Mouse (Mus musculus): ENCODE results near the gene Shank2. TPM values are rescaled to one million over a fixed set of nuclear protein-coding genes. Genes with fewer than 3 reads are reported as not detected.

The Shank2 gene
- polyA plus RNA-seq, 1 experiment from 2014 or later, result 1.0 TPM

DNA sequence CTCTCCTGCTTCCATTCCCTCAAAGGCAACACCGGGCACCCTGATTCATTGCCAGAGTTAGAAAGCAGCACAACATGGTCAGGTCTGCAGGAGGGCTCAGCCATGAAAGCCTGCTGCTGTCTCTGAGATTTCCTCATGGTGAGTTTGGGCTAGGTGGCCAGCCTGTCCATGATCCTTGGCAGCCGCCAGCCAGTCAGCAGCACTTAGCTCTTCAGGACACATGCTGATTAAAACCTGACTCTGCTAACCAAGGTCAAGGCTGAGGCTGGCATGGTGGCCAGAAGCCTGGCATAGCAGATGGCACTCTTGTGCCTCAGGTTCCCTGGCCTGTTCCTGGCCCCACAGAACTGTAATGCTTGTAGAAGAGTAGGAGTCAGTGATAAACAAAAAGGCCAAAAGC is 269.3 kb downstream of the Shank2 start:
- Histone ChIP-seq H3K27ac (ENCODE audit: low read depth, low read length) (no peak overlapping the region), H3K9me3 (ENCODE audit: control insufficient read depth, low read length) (no peaks in the 10 kb centered on the region), H3K36me3 (ENCODE audit: control insufficient read depth, insufficient read depth, low read length) (no peaks in the 10 kb centered on the region), H3K4me3 (ENCODE audit: low read depth, low read length) (no peak overlapping the region), H3K4me2 (no peak overlapping the region), H3K27me3 (replicated peaks; ENCODE audit: control insufficient read depth, insufficient read depth, low read length) (no peaks in the 10 kb centered on the region), H3K4me1 (replicated peaks; ENCODE audit: control insufficient read depth, insufficient read depth, low read length) (no peaks in the 10 kb centered on the region), H3K9ac (ENCODE audit: low read depth, low read length) (no peak overlapping the region)
- DNase-seq (ENCODE audit: low spot score) (no peak), ATAC-seq (replicated peaks; ENCODE audit: low FRiP score) (no peak)
- 82% methylated on average over 2 of the region's 2 CpGs for WGBS

DNA sequence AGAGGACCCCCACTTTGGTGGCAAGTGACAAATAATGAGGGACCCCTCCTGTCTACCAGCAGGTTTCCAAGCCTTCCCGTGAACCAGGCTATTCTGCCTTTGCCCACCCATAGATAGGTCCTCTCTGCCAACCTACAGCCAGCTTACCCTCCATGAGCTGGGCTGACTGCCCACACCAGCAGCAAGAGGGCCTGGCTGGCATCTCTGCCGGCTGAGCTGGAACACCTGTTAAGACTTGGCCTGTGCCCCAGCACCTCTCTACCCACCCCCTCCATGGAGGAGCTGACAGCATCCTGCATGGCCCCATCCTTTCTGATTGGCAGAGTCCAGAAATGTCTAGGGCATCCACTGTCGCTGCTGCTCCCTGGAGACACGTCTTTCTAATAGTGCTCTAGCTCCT is 277.0 kb downstream of the Shank2 start:
- Histone ChIP-seq H3K4me3 (ENCODE audit: low read depth, low read length) (no peak overlapping the region), H3K9me3 (ENCODE audit: control insufficient read depth, low read length) (no peaks in the 10 kb centered on the region), H3K27me3 (replicated peaks; ENCODE audit: control insufficient read depth, insufficient read depth, low read length) (peaks cover 13% of the 10 kb centered on the region), H3K9ac (ENCODE audit: low read depth, low read length) (no peak overlapping the region), H3K36me3 (ENCODE audit: control insufficient read depth, insufficient read depth, low read length) (no peaks in the 10 kb centered on the region), H3K4me1 (replicated peaks; ENCODE audit: control insufficient read depth, insufficient read depth, low read length) (no peaks in the 10 kb centered on the region), H3K4me2 (no peak overlapping the region), H3K27ac (ENCODE audit: low read depth, low read length) (no peak overlapping the region)
- 71% methylated on average over 4 of the region's 4 CpGs for WGBS
- DNase-seq (ENCODE audit: low spot score), result no peak
- no peak for ATAC-seq (replicated peaks; ENCODE audit: low FRiP score)

DNA sequence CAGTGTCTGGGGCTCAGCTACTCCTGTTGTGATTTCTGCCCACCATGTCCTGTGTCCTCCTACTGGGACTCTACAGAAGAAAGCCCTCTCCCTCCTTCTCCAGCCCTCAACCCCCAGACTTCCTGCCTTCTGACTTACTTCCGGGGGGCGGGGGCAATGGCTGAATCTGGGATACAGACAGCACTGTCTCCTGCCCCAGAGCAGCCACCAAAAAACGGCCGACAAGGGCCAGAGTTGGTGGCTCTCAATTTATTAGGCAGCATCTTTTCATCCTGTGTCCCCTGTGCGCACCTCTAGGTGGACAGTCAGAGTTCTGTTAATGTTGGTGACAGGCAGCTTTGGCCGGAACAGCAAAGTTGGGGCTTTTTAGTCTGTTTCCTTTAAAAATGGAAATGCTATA is 282.0 kb downstream of the Shank2 start:
- Histone ChIP-seq H3K9me3 (ENCODE audit: control insufficient read depth, low read length) (no peaks in the 10 kb centered on the region), H3K36me3 (ENCODE audit: control insufficient read depth, insufficient read depth, low read length) (no peaks in the 10 kb centered on the region), H3K4me2 (peak overlapping the region; percentile 59), H3K4me3 (ENCODE audit: low read depth, low read length) (peak overlapping the region; percentile 39), H3K27me3 (replicated peaks; ENCODE audit: control insufficient read depth, insufficient read depth, low read length) (peaks cover 36% of the 10 kb centered on the region), H3K4me1 (replicated peaks; ENCODE audit: control insufficient read depth, insufficient read depth, low read length) (no peaks in the 10 kb centered on the region), H3K9ac (ENCODE audit: low read depth, low read length) (peak overlapping the region; percentile 50; the same call in 1 of the 2 replicates), H3K27ac (ENCODE audit: low read depth, low read length) (no peak overlapping the region)
- ATAC-seq (replicated peaks; ENCODE audit: low FRiP score) (no peak), DNase-seq (ENCODE audit: low spot score) (peak; percentile 37)
- WGBS, result 14% methylated on average over 6 of the region's 6 CpGs

DNA sequence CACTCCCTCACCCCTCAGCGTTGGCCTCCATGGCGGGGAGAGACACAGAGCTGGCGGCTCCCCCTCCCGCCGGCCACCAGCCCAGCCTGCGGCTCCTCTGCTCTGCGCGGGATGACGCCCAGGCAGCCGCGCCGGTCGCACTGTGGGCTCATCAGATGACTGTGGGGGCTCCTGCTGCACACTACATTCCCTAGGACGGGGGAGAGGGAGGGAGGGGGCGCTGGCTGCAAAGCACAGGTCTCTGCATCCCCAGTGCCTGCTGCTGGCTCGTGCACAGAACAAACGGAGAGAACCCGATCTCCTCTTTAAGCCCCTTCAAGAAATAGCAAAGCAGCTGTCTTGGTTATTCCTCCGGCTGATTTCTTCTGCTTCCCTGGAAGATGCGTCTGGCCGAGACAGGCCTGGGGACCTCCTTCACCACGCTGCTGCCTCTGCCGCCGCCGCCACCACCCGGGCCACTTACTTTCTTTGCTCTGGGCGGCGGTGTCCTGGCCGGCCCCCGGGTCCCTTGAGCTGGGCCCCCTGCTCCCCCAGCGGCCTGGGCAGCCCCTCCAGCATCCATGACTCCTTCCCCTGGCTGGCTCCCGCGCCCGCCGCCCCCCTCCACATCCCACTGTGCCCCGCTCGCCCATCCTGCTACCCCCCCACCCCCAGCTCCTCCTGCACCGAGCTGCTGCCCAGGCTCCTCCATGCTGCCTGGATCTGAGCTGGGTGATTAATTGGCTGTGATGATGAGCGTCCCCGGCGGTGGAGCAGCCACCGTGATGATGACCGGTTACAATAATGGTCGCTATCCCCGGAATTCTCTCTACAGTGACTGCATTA is 282.7 kb downstream of the Shank2 start:
- DNase-seq (ENCODE audit: low spot score), result peak; percentile 32
- Histone ChIP-seq H3K4me1 (replicated peaks; ENCODE audit: control insufficient read depth, insufficient read depth, low read length) (no peaks in the 10 kb centered on the region), H3K4me2 (peak overlapping the region; percentile 59), H3K27ac (ENCODE audit: low read depth, low read length) (no peak overlapping the region), H3K36me3 (ENCODE audit: control insufficient read depth, insufficient read depth, low read length) (no peaks in the 10 kb centered on the region), H3K9me3 (ENCODE audit: control insufficient read depth, low read length) (no peaks in the 10 kb centered on the region), H3K9ac (ENCODE audit: low read depth, low read length) (peak overlapping the region; percentile 50), H3K4me3 (ENCODE audit: low read depth, low read length) (peak overlapping the region; percentile 39), H3K27me3 (replicated peaks; ENCODE audit: control insufficient read depth, insufficient read depth, low read length) (peaks cover 36% of the 10 kb centered on the region)
- WGBS, result 5% methylated on average over 44 of the region's 45 CpGs
- ATAC-seq (replicated peaks; ENCODE audit: low FRiP score), result no peak

DNA sequence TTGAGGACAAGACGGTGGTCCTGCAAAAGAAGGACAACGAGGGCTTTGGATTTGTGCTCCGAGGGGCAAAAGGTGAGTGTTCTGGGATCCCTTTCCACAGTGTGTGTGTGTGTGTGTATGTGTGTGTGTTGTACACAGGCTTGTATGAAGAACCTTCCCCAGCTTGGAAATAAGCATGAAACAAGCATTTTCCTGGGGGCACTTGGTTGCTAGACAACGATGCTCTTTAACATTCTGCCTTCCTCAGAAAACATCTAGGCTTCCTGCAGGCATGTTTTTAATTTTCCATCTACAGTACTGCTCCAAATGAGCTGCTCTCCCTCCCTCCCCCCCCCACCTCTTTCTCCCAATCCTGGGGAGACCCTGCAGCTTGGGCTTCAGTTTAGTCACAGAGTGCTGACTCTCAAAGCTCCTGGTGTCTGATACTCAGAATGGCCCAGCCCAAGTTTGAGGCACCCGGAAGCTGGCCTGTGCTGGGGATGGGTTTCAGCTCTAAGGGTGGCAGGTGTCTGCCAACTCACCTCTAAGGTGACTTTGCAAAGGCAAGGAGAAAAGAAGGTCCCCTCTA is 283.4 kb downstream of the Shank2 start:
- DNase-seq (ENCODE audit: low spot score) (no peak), ATAC-seq (replicated peaks; ENCODE audit: low FRiP score) (no peak)
- H3K27ac ChIP-seq (ENCODE audit: low read depth, low read length), result no peak overlapping the region
- no peaks in the 10 kb centered on the region for H3K9me3 ChIP-seq (ENCODE audit: control insufficient read depth, low read length)
- peak overlapping the region; percentile 39 for H3K4me3 ChIP-seq (ENCODE audit: low read depth, low read length)
- peaks cover 36% of the 10 kb centered on the region for H3K27me3 ChIP-seq (replicated peaks; ENCODE audit: control insufficient read depth, insufficient read depth, low read length)
- H3K4me2 ChIP-seq, result peak overlapping the region; percentile 59
- no peak overlapping the region for H3K9ac ChIP-seq (ENCODE audit: low read depth, low read length)
- H3K4me1 ChIP-seq (replicated peaks; ENCODE audit: control insufficient read depth, insufficient read depth, low read length), result no peaks in the 10 kb centered on the region
- no peaks in the 10 kb centered on the region for H3K36me3 ChIP-seq (ENCODE audit: control insufficient read depth, insufficient read depth, low read length)
- 36% methylated on average over 5 of the region's 5 CpGs for WGBS

DNA sequence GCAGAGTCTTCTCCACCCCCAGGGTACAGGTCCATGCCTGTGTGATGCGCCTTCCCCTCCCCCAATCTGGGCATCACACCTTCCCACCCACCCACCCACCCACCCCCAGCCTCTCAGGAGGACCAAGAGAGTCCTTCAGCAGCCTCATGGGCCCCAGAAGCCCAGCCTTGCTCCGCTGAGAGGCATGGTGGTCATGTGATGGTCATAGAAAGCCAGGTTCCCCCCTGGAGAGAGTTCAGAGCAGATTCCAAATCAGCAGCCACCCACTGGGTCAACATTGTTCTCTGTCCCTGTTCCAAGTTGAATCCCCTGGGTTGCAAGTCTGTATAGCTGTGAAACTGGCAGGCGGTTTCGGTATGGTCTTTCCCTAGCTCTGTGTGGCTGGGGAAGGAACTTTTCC is 284.2 kb downstream of the Shank2 start:
- no peak overlapping the region for H3K27ac ChIP-seq (ENCODE audit: low read depth, low read length)
- H3K9me3 ChIP-seq (ENCODE audit: control insufficient read depth, low read length), result no peaks in the 10 kb centered on the region
- DNase-seq (ENCODE audit: low spot score) (no peak), ATAC-seq (replicated peaks; ENCODE audit: low FRiP score) (no peak)
- H3K9ac ChIP-seq (ENCODE audit: low read depth, low read length), result no peak overlapping the region
- no peaks in the 10 kb centered on the region for H3K4me1 ChIP-seq (replicated peaks; ENCODE audit: control insufficient read depth, insufficient read depth, low read length)
- no peaks in the 10 kb centered on the region for H3K36me3 ChIP-seq (ENCODE audit: control insufficient read depth, insufficient read depth, low read length)
- WGBS, result 85% methylated on average over 4 of the region's 4 CpGs
- H3K4me3 ChIP-seq (ENCODE audit: low read depth, low read length), result no peak overlapping the region
- no peak overlapping the region for H3K4me2 ChIP-seq
- H3K27me3 ChIP-seq (replicated peaks; ENCODE audit: control insufficient read depth, insufficient read depth, low read length), result peaks cover 36% of the 10 kb centered on the region

DNA sequence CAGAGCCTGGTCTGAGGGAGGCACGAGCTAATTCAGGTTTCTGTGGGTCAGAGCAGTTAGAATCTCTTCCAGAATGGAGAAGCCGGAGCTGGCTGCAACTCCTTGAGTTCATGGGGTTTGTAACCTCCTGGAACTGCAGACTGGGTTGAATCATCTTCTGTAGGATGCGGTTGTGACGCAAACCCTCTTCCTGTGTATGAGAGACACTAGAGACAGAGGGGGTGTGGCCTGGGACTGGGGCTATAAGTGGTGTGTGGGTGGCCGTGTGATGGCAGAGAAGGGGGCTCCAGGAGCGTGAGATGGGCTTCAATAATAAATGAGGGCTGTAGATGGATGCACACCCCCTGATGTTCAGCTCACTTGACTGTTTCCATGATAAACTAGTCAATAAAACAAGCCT is 286.3 kb downstream of the Shank2 start:
- WGBS, result 68% methylated on average over 6 of the region's 6 CpGs

DNA sequence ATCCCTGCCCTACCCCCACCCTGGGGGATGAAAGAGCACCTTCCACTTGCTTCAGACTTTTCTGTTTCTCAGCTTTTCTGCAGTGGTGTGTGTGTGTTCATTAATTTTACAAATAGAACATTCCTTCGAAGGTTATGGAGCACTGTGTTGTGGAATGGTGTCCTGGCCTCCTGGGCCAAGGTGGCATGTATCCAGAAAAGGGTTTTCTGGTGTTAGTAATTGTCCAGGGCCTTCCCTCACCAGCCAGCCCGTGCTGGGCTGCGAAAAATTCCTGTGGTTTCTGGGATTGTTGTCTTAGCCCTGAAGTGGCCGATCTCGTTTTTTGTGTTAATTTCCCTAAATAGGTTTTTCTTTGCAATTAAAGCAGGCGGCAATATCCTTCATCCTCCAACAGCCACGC is 289.8 kb downstream of the Shank2 start:
- Histone ChIP-seq H3K36me3 (ENCODE audit: control insufficient read depth, insufficient read depth, low read length) (no peaks in the 10 kb centered on the region), H3K4me2 (no peak overlapping the region), H3K9me3 (ENCODE audit: control insufficient read depth, low read length) (no peaks in the 10 kb centered on the region), H3K4me1 (replicated peaks; ENCODE audit: control insufficient read depth, insufficient read depth, low read length) (no peaks in the 10 kb centered on the region), H3K4me3 (ENCODE audit: low read depth, low read length) (no peak overlapping the region), H3K9ac (ENCODE audit: low read depth, low read length) (no peak overlapping the region), H3K27me3 (replicated peaks; ENCODE audit: control insufficient read depth, insufficient read depth, low read length) (0 out of 2 replicates have a peak, but pooled peaks cover 3% of the 10 kb centered on the region), H3K27ac (ENCODE audit: low read depth, low read length) (no peak overlapping the region)
- 61% methylated on average over 7 of the region's 7 CpGs for WGBS
- DNase-seq (ENCODE audit: low spot score), result no peak
- no peak for ATAC-seq (replicated peaks; ENCODE audit: low FRiP score)

More for the DNA sequence above, 286.3 kb downstream of the Shank2 start:
- DNase-seq (ENCODE audit: low spot score) (no peak), ATAC-seq (replicated peaks; ENCODE audit: low FRiP score) (no peak)
- Histone ChIP-seq H3K9ac (ENCODE audit: low read depth, low read length) (no peak overlapping the region), H3K4me1 (replicated peaks; ENCODE audit: control insufficient read depth, insufficient read depth, low read length) (no peaks in the 10 kb centered on the region), H3K36me3 (ENCODE audit: control insufficient read depth, insufficient read depth, low read length) (no peaks in the 10 kb centered on the region), H3K27me3 (replicated peaks; ENCODE audit: control insufficient read depth, insufficient read depth, low read length) (peaks cover 30% of the 10 kb centered on the region), H3K4me3 (ENCODE audit: low read depth, low read length) (no peak overlapping the region), H3K9me3 (ENCODE audit: control insufficient read depth, low read length) (no peaks in the 10 kb centered on the region), H3K27ac (ENCODE audit: low read depth, low read length) (no peak overlapping the region), H3K4me2 (no peak overlapping the region)

DNA sequence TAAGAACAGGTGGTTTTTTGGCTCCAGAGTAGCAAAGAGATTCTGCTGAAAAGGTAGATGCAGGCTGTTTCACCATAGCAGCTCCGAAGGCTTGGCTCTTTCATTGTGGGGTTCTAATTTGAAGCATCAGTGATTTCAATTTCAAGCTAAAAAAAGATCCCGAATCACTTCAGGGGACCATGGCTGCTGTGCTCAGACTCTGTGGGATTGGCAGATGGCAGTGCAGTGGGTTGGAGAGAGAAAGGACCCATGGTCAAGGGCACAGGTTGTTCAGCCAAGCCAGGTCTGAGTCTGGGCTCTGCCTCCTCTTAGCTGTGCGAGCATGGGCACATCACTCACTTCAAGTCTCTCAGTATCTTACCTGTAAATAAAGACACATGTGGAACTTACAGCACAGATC is 291.9 kb downstream of the Shank2 start:
- DNase-seq (ENCODE audit: low spot score) (no peak), ATAC-seq (replicated peaks; ENCODE audit: low FRiP score) (no peak)
- Histone ChIP-seq H3K27me3 (replicated peaks; ENCODE audit: control insufficient read depth, insufficient read depth, low read length) (0 out of 2 replicates have a peak, but pooled peaks cover 3% of the 10 kb centered on the region), H3K27ac (ENCODE audit: low read depth, low read length) (no peak overlapping the region), H3K36me3 (ENCODE audit: control insufficient read depth, insufficient read depth, low read length) (no peaks in the 10 kb centered on the region), H3K4me3 (ENCODE audit: low read depth, low read length) (no peak overlapping the region), H3K9me3 (ENCODE audit: control insufficient read depth, low read length) (no peaks in the 10 kb centered on the region), H3K4me1 (replicated peaks; ENCODE audit: control insufficient read depth, insufficient read depth, low read length) (no peaks in the 10 kb centered on the region), H3K9ac (ENCODE audit: low read depth, low read length) (no peak overlapping the region), H3K4me2 (no peak overlapping the region)
- WGBS, result 79% methylated on average over 3 of the region's 3 CpGs
